Mouse (Mus musculus): Measurements from ENCODE around the gene Rgs19. TPM values are rescaled to one million over a fixed set of nuclear protein-coding genes. Genes with fewer than 3 reads are reported as not detected.

Rgs19 gene
- polyA plus RNA-seq, 1 experiment from 2014 or later = 37.4 TPM

DNA sequence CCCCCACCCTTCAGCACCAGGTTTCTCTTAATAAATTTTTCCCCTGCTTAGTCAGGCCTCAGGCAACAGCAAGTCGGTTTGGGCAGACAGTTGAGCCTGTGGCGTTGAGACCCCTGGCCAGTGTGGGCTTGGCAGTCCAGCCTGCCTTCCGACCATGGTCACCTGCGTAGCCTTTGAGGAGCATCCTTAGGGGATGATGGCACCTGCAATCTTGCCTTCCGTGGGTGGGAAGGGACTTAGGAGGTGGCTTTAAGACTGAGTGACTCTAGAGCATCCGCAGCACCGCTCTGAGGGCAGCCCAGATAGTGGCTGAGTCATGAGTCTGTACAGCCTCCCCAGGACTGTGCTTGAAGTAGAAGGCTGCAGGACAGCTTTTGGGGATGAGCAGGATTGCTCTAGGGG, 13.1 kb downstream of the Rgs19 start:
- H3K9ac ChIP-seq = peak overlapping the region; percentile 83
- 14% methylated on average over 7 of the region's 7 CpGs for WGBS
- no peaks in the 10 kb centered on the region for H3K9me3 ChIP-seq
- H3K4me2 ChIP-seq (replicated peaks) = peak overlapping the region; percentile 93
- peaks cover 5% of the 10 kb centered on the region; the same call in 1 of the 2 replicates for H3K27me3 ChIP-seq (replicated peaks)
- H3K27ac ChIP-seq = peak overlapping the region; percentile 38; the same call in 1 of the 2 replicates
- ATAC-seq = peak; percentile 29
- H3K4me1 ChIP-seq (replicated peaks) = peaks cover 10% of the 10 kb centered on the region; the same call in 1 of the 2 replicates
- peak overlapping the region; percentile 71 for H3K4me3 ChIP-seq (replicated peaks)
- H3K36me3 ChIP-seq = no peaks in the 10 kb centered on the region

DNA sequence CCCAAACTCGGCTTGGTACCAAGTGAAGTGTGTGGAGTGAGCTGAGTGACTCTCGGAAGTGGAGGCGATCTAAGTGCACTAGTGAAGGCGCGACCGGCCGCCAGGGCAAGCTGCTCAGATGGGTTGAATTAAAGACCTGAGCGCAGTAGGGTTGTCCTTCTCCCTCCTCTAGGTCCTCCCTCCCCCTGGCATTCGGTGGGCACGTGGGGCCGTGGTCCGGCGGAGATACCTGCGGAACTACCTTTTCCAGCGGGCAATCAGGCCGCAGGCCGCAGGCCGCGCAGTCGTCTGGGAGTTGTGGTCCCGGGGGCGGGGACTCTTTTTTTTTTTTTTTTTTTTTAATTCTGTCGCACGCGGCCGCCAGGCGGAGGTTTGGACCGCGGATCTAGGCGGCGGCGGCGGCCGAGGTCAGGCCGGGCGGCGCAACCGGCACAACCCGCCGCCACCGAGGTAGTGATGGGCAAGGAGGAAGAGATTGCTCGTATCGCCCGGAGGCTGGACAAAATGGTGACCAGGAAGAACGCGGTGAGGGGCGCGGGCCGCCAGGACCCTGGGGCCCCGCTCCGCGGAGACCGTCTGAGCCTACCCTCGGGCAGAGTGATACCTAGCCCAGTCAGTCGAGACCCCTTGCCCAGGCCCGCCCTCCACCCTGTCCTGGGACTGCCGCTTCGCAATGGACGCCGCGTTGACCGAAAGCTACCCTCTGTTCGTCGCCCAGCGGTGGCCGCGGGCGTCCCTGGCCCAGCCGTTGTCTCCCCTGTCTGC, 13.6 kb downstream of the Rgs19 start, which contains the start of gene Tcea2:
Gene Tcea2, plus strand, starts transcription at position 360 of the 765 bp plus-strand sequence.
- peak within 1 kb of the TSS; percentile 93 for H3K4me2 ChIP-seq (replicated peaks)
- peak; percentile 70 for ATAC-seq
- H3K27ac ChIP-seq = peak within 1 kb of the TSS; percentile 38; the same call in 1 of the 2 replicates
- H3K4me1 ChIP-seq (replicated peaks) = peaks cover 14% of the 10 kb centered on the region; the same call in 1 of the 2 replicates
- peak within 1 kb of the TSS; percentile 71 for H3K4me3 ChIP-seq (replicated peaks)
- under 1% methylated on average over 56 of the region's 69 CpGs for WGBS
- no peaks in the 10 kb centered on the region for H3K9me3 ChIP-seq
- H3K9ac ChIP-seq = peak within 1 kb of the TSS; percentile 83
- no peaks in the 10 kb centered on the region for H3K36me3 ChIP-seq
- peaks cover 5% of the 10 kb centered on the region; the same call in 1 of the 2 replicates for H3K27me3 ChIP-seq (replicated peaks)

DNA sequence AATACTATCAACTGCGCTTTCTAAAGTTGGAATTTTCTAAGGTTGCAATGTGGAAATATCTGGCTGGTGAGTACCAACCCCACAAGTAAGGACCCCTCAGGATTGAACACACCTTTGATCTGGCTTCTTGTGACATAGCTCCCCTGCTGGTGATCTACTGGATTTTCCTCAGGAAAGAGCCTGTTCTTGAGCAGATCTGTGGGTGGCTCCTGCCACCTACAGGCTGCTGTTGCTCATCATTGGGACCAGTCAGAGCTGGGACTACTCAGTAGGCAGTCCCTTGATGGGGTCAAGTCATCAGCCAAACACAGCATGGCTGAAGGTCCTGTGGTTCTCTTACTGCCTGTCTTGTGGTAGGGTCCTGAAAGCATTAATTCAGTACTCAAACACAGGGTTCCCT, 15.0 kb downstream of the Rgs19 start:
- Histone ChIP-seq H3K9me3 (no peaks in the 10 kb centered on the region), H3K36me3 (no peaks in the 10 kb centered on the region), H3K27me3 (replicated peaks) (peaks cover 16% of the 10 kb centered on the region), H3K4me2 (replicated peaks) (no peak overlapping the region), H3K4me3 (replicated peaks) (no peak overlapping the region), H3K9ac (no peak overlapping the region), H3K27ac (no peak overlapping the region), H3K4me1 (replicated peaks) (peaks cover 14% of the 10 kb centered on the region; the same call in 1 of the 2 replicates)
- 45% methylated on average over 1 of the region's 1 CpGs for WGBS
- ATAC-seq = peak; percentile 76

DNA sequence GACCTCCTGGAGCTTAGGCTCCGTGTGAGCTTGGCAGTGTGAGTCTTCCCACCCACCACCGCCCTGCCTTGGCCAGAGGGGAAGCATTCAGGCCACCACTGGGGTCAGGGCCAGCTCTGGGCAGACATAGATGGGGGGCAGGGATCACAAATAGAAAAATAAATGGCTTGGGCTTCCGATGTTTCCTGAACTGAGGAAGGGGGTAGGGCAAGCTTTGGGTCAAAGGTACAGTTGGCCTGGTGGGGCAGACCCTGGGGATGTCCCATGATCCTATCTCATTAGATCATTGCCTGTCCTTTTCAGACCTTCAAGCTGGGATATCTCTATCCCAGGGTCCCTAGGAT, 16.1 kb downstream of the Rgs19 start:
- Histone ChIP-seq H3K4me2 (replicated peaks) (no peak overlapping the region), H3K9me3 (no peaks in the 10 kb centered on the region), H3K9ac (no peak overlapping the region), H3K36me3 (no peaks in the 10 kb centered on the region), H3K27ac (0 out of 2 replicates have a peak overlapping the region, but pooled peaks have one; percentile 20), H3K27me3 (replicated peaks) (peaks cover 26% of the 10 kb centered on the region), H3K4me1 (replicated peaks) (peaks cover 14% of the 10 kb centered on the region; the same call in 1 of the 2 replicates), H3K4me3 (replicated peaks) (no peak overlapping the region)
- no peak for ATAC-seq
- WGBS = 51% methylated on average over 3 of the region's 3 CpGs

DNA sequence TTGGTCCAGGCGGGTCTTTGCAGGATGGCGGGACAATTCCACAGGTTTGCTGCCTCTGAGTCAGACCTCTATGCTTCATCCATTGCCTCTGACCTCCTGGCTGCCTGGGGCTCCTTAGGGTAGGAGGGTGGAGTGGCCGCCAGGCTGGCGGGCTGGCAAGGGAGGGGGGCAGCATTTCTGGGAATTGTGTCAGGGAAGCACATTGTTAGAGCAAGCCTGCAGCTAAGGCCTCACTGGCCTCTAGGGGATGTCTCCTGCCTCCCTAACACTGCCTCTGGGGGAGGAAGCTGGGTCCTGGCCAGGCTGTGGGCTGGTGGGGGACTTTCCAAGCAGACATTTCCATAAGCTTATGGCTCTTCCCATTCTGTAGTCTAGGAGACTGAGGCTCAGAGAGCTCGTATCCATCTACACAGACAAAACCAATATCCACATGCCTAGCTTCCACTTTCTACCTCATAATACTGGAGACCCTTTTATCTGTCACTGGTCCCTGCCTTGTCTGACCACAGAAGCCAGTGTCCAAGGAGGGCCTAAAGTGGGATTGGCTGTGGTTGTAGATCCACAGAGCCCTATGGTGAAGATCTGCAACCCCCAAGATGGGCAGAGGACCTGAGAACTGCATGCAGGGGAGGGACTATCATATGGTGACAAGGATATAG, 16.6 kb downstream of the Rgs19 start:
- no peak overlapping the region for H3K9ac ChIP-seq
- 0 out of 2 replicates have a peak overlapping the region, but pooled peaks have one; percentile 20 for H3K27ac ChIP-seq
- H3K4me2 ChIP-seq (replicated peaks) = no peak overlapping the region
- H3K4me1 ChIP-seq (replicated peaks) = peaks cover 14% of the 10 kb centered on the region; the same call in 1 of the 2 replicates
- H3K4me3 ChIP-seq (replicated peaks) = no peak overlapping the region
- H3K9me3 ChIP-seq = no peaks in the 10 kb centered on the region
- ATAC-seq = no peak
- WGBS = 66% methylated on average over 5 of the region's 5 CpGs
- H3K36me3 ChIP-seq = no peaks in the 10 kb centered on the region
- peaks cover 31% of the 10 kb centered on the region for H3K27me3 ChIP-seq (replicated peaks)

DNA sequence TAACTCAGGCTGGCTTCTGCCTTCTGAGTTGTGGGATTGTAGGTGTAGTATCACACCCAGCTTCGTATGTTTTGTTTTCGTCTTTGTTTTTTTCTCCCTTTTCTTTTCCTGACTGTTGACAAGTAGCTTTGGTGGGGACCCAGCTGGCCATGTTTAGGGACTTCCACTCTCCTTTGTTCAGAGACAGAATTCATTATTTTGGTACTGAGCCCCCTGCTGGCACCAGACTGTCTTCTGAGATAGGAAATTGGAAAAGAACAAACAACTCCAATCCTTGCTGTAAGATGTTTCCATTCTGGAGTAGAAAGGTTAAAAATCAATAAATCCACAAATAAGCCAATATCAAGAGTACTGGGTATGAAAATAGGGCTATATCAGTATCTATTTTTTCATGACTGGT, 17.4 kb downstream of the Rgs19 start:
- H3K4me2 ChIP-seq (replicated peaks) = no peak overlapping the region
- no peak for ATAC-seq
- no peaks in the 10 kb centered on the region for H3K9me3 ChIP-seq
- H3K27ac ChIP-seq = no peak overlapping the region
- no peak overlapping the region for H3K4me3 ChIP-seq (replicated peaks)
- WGBS = 59% methylated on average over 2 of the region's 2 CpGs
- peaks cover 16% of the 10 kb centered on the region for H3K4me1 ChIP-seq (replicated peaks)
- H3K27me3 ChIP-seq (replicated peaks) = peaks cover 39% of the 10 kb centered on the region
- no peak overlapping the region for H3K9ac ChIP-seq
- H3K36me3 ChIP-seq = no peaks in the 10 kb centered on the region

DNA sequence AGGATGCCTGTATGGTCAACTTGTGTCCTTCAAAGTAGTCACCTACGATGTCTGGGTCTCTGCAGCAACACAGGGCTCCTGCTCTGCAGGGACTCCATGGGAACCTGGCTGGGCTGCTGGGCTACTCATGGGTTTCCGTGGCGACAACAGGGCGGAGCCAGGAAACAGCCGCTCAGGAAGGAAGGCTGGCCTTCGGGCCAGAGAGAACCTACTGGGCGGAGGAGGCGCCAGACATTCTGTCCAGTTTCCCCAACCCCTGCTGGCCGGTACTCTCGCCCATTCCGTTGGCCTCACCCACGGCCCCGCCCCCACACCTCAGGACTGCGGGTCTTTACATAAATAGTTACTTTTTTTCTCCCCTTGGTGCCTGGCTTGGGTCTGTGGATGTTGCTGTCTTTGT, 18.3 kb downstream of the Rgs19 start:
- no peak overlapping the region for H3K4me3 ChIP-seq (replicated peaks)
- H3K4me2 ChIP-seq (replicated peaks) = peak overlapping the region; percentile 45
- no peaks in the 10 kb centered on the region for H3K36me3 ChIP-seq
- H3K27me3 ChIP-seq (replicated peaks) = peaks cover 44% of the 10 kb centered on the region
- no peak overlapping the region for H3K27ac ChIP-seq
- 3% methylated on average over 14 of the region's 14 CpGs for WGBS
- H3K4me1 ChIP-seq (replicated peaks) = peaks cover 22% of the 10 kb centered on the region
- no peaks in the 10 kb centered on the region for H3K9me3 ChIP-seq
- no peak overlapping the region for H3K9ac ChIP-seq
- ATAC-seq = no peak

DNA sequence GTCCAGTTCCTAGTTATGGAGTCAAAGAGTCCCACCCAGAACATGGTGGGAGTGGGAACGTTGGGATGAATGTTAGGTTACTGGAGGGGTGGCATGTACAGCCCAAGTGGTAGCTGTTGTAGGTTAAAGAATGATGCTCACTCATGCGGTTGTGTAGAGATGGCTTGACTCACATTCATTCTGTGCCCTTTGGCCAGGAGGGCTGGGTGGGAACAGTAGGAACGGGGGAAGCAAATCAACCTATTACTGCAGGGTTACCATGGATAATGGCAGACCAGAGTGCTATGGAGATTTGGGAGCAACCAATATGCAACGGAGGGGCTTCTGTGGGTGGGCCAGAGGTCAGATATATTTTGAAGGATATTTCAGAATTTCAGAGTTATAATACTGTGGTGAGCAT, 18.8 kb downstream of the Rgs19 start:
- no peaks in the 10 kb centered on the region for H3K9me3 ChIP-seq
- 77% methylated on average over 4 of the region's 4 CpGs for WGBS
- H3K9ac ChIP-seq = no peak overlapping the region
- H3K36me3 ChIP-seq = no peaks in the 10 kb centered on the region
- no peak overlapping the region for H3K27ac ChIP-seq
- no peak overlapping the region for H3K4me3 ChIP-seq (replicated peaks)
- H3K4me1 ChIP-seq (replicated peaks) = peaks cover 24% of the 10 kb centered on the region
- H3K27me3 ChIP-seq (replicated peaks) = peaks cover 49% of the 10 kb centered on the region
- ATAC-seq = no peak
- H3K4me2 ChIP-seq (replicated peaks) = no peak overlapping the region

DNA sequence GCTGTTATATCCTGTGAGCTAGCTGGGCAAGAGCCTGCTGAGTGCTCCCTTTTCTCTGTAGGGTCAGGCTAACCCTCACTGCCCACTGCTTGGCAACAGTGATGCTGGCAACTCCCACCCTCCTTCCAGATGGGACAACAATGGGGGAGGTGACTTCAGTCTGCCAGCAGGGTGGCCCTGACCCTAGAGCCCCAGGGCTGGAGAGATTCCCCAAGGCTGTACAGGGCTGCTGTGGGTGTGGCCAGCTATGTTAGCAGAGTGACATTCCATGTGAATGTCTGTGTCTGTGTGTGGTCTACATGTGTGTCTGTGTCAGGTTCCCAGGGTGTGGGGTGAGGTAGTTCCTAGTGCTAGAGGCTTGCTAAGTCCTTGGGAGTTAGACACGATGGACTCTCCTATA, 20.3 kb downstream of the Rgs19 start:
- no peak overlapping the region for H3K27ac ChIP-seq
- no peak overlapping the region for H3K4me2 ChIP-seq (replicated peaks)
- ATAC-seq = no peak
- no peaks in the 10 kb centered on the region for H3K36me3 ChIP-seq
- WGBS = 41% methylated on average over 1 of the region's 1 CpGs
- no peak overlapping the region for H3K9ac ChIP-seq
- peaks cover 19% of the 10 kb centered on the region for H3K4me1 ChIP-seq (replicated peaks)
- H3K27me3 ChIP-seq (replicated peaks) = peaks cover 61% of the 10 kb centered on the region
- H3K4me3 ChIP-seq (replicated peaks) = no peak overlapping the region
- no peaks in the 10 kb centered on the region for H3K9me3 ChIP-seq

DNA sequence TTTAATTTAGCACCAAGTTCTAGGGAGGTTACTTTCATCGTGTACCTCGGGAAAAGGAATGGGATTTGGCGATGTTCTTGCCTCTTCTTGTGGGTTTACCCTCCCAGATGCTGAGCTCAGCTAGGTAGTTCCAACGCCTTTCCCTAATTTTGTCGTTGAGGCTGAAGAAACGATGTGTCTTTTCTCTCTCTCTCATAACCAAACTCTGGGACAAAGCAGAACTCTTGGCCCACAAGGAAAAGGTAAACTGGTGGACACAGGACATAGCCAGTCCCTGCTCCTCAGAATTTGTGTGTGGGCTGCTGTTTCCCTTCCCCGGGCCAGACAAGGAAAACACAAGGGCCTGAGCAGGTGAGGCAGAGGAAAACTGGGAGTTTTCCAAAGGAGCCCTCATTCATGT, 21.8 kb downstream of the Rgs19 start:
- ATAC-seq = no peak
- Histone ChIP-seq H3K4me1 (replicated peaks) (peaks cover 19% of the 10 kb centered on the region), H3K9ac (no peak overlapping the region), H3K9me3 (no peaks in the 10 kb centered on the region), H3K27me3 (replicated peaks) (peaks cover 72% of the 10 kb centered on the region), H3K4me3 (replicated peaks) (peak overlapping the region; percentile 43; the same call in 1 of the 2 replicates), H3K4me2 (replicated peaks) (peak overlapping the region; percentile 75; the same call in 1 of the 2 replicates), H3K27ac (no peak overlapping the region), H3K36me3 (no peaks in the 10 kb centered on the region)
- WGBS = 32% methylated on average over 7 of the region's 7 CpGs

DNA sequence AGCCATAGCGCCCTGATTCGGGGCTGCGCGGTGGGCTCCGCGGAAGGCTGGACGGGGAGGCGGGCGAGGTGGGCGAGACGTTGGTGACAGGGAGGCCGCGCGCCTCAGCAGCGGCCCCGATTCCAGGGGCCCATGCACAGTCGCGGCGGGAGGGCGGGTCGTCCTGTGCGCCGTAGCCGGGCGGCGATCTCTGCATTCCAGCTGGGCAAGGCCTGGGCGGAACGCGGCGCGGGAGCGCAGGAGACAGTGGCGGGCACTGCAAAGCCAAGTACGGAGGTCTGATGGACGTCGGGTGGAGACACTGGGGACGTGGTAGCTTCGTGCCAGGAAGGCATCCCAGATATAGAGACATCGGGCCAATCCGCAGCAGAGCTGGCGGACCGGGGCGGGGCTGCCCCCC, 22.5 kb downstream of the Rgs19 start, which contains the start of gene Sox18:
Gene Sox18, minus strand, starts transcription at position 315 of the 400 bp plus-strand sequence.
- peak; percentile 16; the same call in 1 of the 2 replicates for ATAC-seq
- peak within 1 kb of the TSS; percentile 32 for H3K9ac ChIP-seq
- no peaks in the 10 kb centered on the region for H3K9me3 ChIP-seq
- no peaks in the 10 kb centered on the region for H3K36me3 ChIP-seq
- H3K4me3 ChIP-seq (replicated peaks) = peak within 1 kb of the TSS; percentile 43
- under 1% methylated on average over 38 of the region's 43 CpGs for WGBS
- peak within 1 kb of the TSS; percentile 75 for H3K4me2 ChIP-seq (replicated peaks)
- no peak within 1 kb of the TSS for H3K27ac ChIP-seq
- H3K27me3 ChIP-seq (replicated peaks) = peaks cover 74% of the 10 kb centered on the region
- H3K4me1 ChIP-seq (replicated peaks) = peaks cover 19% of the 10 kb centered on the region

DNA sequence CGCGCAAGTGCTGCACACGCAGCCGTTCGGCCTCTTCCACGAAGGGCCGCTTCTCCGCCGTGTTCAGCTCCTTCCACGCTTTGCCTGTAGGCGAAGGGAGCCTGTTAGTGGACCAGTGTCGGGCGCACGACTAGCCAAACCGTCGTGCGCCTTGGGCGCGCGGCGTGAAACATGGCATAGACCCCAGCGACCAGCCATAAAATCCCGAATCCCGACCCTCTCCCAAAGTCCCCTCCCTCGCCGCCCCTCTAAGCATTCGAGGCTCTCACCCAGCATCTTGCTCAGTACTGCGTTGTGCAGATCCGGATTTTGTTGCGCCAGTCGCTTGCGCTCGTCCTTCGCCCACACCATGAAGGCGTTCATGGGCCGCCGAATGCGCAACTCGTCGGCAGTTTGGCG, 22.9 kb downstream of the Rgs19 start:
- Histone ChIP-seq H3K9me3 (no peaks in the 10 kb centered on the region), H3K27ac (no peak overlapping the region), H3K27me3 (replicated peaks) (peaks cover 74% of the 10 kb centered on the region), H3K4me3 (replicated peaks) (peak overlapping the region; percentile 43), H3K9ac (peak overlapping the region; percentile 32), H3K36me3 (no peaks in the 10 kb centered on the region), H3K4me1 (replicated peaks) (peaks cover 19% of the 10 kb centered on the region), H3K4me2 (replicated peaks) (peak overlapping the region; percentile 75)
- ATAC-seq = no peak
- under 1% methylated on average over 41 of the region's 41 CpGs for WGBS
